Mouse (Mus musculus) adrenal gland, adult (tissue): ENCODE data around the gene Lin7b.

Experiments
- DNase-seq, 2 experiments: peaks; one replicate each; pipeline ENCODE4 v3.0.0; 2022 to 2023; ENCODE audit warnings: low spot score in 1 of 2; ENCODE audit not compliant: inconsistent age in 2 of 2

The Lin7b gene

GRCm38 (mm10) chr7:45355318-45356020 lies 14.9 kb downstream of the Lin7b start:
- DNase-seq = no peak

DNA sequence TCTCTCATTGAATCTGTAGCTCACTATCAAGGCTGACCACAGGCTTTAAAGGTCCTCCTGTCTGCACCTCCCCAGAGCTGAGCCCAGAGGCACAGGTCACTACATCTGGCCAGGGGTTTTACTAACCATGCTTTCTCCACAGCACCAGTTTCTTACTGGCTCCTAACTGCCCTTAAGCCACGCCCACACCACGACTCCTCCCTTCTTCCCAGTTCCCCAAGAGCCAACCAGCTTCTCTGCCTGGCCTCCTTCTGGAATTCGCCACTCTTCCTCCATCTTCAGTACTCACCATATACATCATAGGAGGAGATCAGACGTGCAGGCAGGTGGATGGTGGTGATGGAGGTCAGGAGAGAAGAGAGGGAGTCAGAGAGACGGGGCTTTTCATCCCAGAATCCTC lies 17.3 kb downstream of the Lin7b start:
- no peak for DNase-seq

DNA sequence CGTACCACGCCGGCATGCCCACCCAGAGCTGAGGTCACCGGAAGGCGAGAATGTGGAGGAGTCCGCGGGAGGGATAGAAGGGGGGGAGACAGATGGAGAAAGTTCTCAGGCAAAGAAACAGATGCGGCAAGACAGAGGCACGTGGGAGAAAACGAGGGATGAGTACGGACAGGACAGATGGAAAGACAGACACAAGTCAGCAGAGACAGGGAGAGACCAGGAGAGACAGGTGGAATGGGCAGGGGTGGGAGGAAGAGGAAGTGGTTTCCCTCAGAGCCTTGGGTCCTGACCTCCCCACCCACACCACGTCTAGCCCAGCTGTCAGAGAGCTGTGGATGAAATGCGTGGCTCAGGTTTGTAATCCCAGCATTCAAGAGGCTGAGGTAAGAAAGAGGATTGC lies 23.5 kb downstream of the Lin7b start:
- DNase-seq = no peak

GRCm38 (mm10) chr7:45343543-45343942 lies 26.8 kb downstream of the Lin7b start:
- DNase-seq = no peak

- no peak for DNase-seq
These were observed 28.3 kb downstream of the Lin7b start for GRCm38 (mm10) chr7:45342081-45342480.

DNA sequence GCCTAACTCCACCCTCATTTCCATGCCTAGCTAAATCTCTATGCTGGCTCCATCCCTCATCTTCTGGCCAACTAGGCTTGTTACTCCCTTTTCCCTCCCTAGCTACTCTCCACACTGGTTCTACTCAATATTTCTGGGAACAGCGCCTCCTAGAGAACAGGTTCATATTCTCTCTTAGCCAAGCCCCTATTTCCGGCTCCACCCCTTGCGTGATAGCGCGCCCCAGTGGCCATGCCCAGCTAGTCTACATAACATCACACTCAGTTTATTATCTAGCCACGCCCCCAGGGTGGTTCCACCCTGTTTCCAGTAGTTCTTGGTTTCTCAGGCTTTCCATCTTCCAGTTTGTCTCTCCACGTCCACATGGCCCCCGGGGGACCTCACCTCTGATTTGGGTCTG lies 29.1 kb downstream of the Lin7b start:
- peak; percentile 79 to 90 for DNase-seq

- DNase-seq = peak; percentile 66 to 73
These were observed 29.7 kb downstream of the Lin7b start for GRCm38 (mm10) chr7:45340669-45341068.

DNA sequence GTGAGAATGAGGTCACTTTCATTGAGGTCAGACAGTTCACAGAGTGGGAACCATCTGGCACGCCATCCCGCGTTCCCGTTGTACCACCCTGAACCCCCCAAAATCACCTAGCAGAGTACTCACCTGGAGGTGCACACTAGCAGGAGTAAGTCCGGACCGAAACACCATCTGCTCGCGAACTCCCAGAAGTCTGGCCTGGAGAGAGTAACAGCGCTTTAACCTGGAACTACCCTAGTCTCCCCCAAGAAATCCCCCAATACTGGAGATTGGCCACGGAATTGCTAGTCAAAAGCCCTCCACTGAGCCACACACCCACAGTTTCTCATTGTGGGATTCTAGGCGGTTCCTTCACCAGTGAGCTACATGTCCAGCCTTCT lies 30.3 kb downstream of the Lin7b start:
- peak in 1 of 2 experiments; percentile 35 for DNase-seq

DNA sequence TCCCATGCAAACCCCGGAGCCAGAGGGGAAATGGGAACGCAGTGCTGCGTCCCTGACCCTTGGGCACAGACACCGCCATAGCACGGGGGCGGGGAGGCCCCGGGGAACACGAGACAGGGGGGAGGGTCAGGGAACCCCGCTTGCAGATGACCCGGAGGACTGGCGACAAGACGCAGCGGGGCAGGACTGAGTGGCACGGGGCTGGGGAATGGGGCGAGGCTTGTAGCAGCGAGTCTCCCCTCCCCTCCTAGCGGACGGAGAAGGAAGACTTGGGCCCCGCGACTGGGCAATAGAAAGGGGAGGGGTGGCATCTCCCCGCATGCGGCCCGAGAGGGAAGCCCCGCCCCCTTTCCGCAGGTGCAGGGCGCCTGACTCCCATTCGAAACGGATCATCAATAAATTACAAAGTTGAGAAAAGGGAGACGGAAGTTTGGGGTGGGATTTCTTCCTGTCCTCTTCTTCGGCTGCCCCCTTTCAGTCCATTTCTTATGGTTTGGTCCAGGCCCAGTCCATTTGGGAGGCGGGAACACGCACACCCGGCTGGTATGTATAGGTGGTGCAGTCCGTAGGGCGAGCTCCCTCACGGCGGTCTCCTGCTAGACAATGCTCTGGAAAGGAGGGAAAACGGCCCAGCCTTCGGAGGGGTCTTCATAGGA lies 30.8 kb downstream of the Lin7b start:
- DNase-seq = peak; percentile 75 to 87

DNA sequence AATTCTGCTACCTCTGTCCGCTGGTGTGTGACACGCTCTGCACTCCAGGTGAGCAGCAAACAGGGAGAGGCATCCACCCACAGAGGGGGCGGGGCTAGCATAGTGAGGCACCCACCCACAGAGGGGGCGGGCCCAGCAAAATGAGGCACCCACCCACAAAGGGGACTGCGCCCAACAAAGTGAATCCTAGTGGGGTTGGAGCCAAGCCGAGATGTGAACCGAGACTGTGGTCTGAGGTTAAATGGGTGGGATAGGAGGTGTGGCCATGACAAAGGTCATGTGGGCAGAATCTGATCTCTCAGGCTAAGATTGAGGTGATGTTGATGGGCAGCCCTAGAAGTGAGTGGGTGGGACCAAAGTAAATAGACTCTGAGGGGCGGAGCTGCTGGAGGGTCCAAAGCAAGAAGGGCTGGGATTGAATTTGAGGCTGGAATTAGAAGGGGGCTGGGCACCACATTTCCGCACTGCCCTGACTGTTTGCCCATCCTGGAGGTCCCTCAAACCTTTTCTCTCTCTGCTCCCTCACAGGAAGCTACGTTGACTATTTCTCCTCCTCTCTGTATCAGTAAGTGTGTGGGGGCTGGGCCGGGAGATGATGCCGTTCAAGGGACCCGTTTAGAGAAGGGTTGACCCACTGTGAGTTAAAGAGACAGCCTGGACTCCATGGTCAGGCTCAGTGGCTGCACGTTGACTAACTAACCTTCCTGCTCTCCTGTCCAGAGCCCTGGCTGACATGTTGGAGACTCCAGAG lies 32.0 kb downstream of the Lin7b start:
- no peak for DNase-seq

DNA sequence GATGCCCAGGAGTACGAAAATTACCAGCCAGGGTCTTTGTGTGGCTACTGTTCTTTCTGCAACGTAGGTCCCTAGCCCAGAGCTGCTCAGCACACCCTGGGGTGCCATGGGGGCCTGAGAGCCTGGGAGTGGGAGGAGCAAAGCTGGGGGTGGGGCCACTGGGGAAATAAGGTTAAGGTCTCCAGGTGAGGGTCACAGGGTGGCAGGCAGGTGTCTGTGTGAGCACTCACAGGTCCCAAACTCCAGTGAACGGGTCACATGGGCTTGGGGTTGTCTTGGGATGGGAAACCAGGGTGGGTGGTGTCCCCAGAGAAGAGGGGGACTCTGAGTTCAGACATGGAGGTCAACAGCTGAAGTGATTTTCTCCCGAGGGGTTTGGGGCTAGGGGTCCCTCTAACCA lies 32.9 kb downstream of the Lin7b start:
- no peak for DNase-seq

DNA sequence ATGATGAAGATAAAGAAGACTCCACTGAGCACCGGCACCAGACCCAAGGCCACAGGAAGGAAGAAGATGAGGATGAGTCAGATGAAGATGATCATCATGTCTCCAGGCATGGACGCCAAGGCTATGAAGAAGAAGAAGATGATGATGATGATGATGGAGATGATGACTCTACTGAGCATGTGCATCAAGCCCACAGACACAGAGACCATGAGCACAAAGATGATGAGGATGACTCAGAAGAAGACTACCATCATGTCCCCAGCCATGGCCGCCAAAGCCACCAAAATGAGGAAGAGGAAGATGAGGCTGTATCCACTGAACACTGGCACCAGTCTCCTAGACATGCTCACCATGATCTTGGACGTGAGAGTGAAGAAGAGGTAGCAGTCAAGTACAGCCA lies 34.1 kb downstream of the Lin7b start:
- no peak for DNase-seq

DNA sequence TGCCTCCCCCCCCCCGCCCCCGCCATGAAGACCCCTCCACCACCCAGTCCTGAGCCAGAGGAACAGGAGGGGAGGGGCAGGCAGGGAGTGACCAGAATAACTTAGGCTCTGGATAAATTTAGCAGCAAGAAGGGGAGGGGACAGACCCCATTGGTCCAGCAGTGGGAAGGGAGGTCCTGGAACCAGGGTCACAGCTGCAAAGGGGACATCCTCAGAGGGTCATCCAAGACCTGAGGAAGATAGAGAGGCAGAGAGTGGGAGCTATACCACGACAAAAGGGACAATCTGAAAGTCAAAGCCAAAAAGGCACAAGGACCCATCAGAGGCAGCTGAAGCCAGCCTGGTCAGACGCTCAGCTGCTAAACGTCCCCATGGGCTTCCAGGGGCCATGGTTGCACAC lies 35.3 kb downstream of the Lin7b start, which contains the start of gene Hrc:
Hrc (plus strand) TSS at position 235 of the 400 bp plus-strand sequence.
- DNase-seq = no peak

DNA sequence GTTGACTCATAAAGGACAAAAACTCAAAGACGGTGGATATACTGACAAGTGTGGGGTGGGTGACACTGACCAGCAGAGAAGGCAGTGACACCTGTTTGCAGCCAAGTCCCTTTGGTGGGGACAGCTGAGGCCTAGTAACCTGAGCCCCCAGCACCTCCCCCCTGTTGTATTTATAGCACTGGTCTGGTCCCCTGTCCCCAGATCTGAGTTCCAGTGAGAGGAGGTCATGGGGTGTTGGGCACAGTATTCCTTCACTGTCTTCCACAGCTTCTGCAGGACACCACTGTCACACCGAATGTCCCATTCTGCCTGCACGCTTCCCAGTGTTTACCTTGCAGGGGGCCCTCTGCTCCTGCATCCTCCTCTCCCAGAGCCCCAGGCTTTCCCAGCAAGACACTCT lies 35.8 kb downstream of the Lin7b start:
- DNase-seq = no peak

GRCm38 (mm10) chr7:45333431-45333982 lies 36.9 kb downstream of the Lin7b start, which contains the start of gene Trpm4:
Gene Trpm4 (minus strand): TSS chr7:45333780.
- peak; percentile 83 to 93 for DNase-seq

DNA sequence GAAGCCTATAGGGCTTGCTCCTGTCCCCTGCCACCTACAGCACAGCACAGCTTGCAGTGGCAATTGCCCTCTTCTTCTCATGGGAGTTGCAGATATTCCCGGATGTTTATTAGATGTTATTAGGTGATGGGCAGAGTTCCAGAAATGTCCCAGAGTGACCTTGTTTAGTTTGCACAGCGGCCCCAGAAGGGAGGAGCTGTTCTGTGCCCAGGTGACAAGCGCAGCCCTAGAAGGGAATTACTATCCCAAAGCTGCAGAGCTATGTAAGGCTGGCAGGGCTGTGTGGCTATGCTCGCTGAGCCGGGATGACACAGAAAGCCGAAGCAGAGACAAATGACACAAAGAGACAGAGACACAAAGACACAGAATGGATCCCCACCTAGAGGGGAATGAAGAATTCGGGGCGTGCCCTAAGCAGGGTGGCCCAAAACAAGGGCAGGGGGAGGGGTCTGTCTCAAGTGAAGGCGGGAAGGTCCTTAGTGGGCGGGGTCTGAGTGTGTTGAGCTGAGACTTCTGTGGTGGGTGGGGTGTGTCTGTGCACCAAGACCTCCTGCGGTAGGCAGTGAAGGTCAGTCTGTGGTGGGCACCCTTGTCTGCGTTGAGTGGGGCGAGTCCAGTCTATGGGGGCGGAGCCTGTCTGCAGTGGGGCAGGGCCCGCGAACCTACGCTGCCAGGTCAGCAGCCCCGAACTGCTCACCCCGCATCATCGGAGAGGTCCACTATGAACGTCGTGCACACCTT lies 37.5 kb downstream of the Lin7b start:
- DNase-seq = peak in 1 of 2 experiments; percentile 47

- no peak for DNase-seq
These were observed 38.9 kb downstream of the Lin7b start for GRCm38 (mm10) chr7:45331502-45331901.

- no peak for DNase-seq
These were observed 41.4 kb downstream of the Lin7b start for GRCm38 (mm10) chr7:45328841-45329475.

GRCm38 (mm10) chr7:45325800-45326199 lies 44.6 kb downstream of the Lin7b start:
- no peak for DNase-seq

DNA sequence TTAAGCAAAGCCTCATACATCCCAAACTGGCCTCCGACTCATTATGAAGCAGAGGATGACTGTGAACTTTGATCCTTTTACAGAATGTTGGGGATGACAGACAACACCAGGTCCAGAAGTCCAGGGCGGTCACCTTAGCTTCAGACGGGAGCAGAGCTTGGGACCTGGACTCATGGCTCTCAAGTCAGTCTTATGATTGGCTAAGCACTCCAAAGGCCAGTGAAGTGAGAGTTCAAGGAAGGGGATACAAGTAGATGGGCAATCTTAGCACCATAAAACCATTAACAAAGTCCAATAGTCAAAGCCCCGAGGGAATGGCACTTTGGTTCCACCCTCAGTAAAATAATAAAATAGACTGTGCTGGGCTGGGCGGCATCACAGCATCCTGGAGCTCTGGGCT lies 47.3 kb downstream of the Lin7b start:
- no peak for DNase-seq
